Mouse (Mus musculus): ENCODE measurements around the gene Morc3.
"Not testable (repeated sequence)": the region's sequence is repeated elsewhere in the genome, so short reads cannot be mapped to it uniquely, and the experiment has no call there.

Morc3 gene

DNA sequence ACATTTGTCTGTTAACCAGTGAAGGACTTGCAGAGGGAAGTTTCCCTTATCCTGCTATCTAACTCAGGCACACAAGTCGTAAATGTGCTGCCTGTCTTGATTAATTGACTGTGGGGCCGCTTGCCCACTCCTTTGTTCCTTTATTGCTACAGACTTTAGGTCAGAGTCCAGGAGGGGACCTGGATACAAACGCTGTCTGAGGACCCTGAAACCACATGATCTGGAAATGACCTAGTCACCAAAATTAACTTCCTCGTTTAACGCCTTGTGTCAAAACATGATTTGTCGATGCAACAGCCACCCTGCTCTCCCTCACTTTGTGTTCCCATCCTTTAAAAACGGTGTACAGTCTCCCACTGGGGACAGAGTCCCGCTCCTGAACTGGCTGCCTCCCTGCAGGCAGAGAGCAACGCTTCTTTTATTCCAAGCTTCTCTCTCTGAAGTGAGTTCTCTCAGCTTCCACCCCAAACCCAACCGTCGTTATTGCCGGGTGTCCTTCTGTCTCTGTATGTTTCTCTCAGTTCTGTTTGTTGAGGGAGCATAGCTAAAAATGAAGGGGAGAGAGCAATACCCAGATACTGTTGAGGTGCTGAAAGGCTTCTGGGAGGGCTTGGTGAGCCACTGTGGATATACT, 13.1 kb upstream of the Morc3 start:
- DNase-seq (ENCODE audit: low read depth, low spot score) = no peak

DNA sequence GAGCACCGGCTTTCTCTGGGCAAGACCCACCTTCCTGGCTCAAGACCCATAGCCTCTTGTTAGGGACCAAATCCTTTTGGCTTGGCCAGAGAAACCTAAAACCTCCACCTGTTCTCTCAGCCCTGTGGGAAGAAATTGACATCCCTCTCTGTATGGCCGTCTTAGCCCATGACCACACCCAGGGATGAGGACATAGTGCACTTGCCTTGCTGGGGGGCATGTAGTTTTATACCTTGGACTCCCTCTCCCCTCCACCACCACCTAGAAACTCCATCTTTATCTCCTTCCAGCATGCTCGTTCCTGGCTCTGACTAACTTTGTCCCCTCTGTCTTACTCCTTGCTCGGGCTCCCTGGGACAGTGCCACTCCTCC, 12.6 kb upstream of the Morc3 start:
- DNase-seq (ENCODE audit: low read depth, low spot score) = no peak

DNA sequence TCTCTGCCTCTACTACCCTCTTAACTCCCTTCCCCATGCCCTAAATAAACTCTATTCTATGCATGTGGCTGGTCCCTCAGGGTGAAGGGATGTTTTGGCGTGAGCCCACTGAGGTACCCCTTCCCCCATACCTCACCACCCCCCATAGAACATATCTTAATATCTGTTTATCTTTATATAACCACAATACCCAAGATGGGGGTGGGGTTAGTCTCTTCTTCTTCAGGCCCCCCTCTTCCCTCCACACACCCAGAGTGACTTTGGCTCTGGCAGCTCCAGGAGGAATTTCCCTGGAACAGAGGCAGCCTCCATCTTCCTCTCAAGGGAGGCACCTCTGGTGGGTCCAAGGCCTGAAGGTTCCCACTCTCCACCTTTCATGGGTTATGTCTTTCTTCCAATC, 11.9 kb upstream of the Morc3 start:
- DNase-seq (ENCODE audit: low read depth, low spot score) = no peak

DNA sequence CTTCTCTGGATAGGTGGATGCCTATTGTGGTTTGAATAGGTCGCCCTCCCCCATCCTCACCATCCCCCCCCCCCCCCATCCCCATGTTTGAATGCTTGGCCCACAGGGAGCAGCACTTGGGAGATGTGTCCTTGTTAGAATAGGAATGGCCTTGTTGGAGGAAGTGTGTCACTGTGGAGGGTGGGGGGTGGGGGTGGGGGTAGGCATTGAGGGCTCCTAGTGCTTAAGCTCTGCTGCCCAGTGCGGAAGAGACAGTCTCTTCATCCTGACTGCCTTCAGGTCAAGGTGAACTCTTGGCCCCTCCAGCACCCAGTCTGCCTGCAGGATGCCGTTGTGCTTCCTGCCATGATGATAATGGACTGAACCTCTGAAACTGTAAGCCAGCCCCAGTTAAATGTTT, 10.2 kb upstream of the Morc3 start:
- DNase-seq (ENCODE audit: low read depth, low spot score) = no peak

DNA sequence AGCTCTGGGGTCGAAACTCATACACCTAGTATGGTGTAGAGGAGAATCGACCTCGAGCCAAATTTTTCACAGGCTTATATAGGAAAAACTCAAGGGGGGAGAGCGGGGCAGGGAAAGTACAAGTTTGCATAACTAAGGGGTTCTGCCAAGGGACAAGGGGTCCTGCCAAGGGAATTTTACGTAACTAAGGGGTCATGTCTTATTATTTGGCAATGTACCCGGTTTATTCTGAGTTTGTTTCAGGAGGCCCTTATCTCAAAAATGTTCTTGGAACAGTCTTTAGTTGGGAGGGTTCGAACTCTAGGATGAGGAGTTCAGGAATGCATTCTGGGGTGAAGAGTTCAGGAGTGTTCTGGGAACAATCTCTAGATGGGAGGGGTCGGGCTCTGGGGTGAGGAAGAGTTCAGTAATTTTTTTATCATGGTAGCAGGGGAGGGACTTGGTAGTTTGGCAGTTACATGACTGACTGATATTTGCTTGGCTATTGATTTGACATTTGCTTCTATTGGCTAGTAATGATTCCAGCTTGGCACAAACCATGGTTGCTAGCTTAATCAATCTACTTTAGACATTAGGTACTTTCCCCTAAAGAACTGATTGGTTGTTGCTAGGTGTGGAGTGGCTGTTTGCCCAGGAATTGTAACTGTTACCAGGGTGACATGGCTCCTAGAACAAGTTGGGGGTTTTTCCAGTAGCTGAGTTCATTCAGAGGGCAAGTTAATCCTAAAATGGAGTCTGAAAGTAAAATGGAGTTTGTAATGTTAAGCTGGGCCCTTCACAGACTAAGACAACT, 9.3 kb upstream of the Morc3 start:
- not testable (repeated sequence) for DNase-seq (ENCODE audit: low read depth, low spot score)

DNA sequence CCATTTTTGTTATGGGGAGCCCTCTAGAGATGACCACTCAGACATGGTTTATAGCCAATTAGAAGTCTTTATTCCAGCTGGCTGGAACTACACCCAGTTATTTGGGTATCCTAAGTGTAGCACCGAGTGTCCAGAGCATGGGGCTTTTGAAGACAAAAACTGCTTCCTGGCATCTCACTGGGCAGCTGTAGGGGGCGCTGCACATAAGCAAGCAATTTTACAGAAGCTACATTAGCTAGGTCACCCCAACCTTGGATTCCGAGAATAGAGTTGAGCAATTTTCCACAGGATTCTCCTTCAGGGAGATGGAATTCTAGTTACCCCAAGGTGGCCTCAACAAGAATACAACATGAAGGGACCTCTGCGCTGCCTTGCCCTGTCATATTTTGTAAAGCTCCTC, 7.1 kb upstream of the Morc3 start:
- DNase-seq (ENCODE audit: low read depth, low spot score) = no peak

DNA sequence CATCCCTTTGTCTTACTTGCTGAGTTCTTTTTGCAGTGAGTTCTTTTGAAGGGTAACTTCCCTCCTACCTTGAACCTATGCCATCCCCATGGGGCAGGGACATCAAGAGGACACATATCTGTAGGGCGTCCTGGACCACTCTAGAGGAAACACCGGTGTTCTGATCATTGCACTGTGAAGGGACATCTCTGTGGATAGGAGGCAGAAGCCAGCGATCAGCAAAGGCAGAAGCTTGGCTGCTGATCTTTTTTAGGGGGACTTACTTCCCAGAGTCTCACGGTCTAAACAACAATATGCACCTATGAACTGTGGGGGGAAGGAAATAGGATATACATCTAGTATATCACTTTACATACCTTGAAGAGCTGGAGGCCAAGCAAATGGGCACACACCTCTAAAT, 6.5 kb upstream of the Morc3 start:
- no peak for DNase-seq (ENCODE audit: low read depth, low spot score)

DNA sequence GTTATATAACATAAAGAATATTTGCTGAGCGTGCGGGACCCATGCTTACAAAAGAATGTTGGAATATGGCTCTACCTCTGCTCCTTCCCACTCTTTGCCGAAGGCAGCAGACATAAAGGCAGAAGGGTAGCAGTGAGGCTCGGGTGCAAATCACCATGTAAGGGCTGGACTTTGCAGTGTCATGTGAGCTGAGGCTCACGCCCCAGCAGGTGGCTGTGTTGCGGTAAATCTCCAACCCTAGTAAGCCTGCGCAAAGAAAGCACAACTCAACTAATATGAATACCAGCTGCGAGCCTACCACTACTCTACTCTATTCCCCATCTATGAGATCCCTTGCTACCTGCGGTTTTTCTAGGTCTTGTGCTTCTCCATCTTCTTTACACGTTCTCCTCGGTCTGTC, 5.9 kb upstream of the Morc3 start:
- DNase-seq (ENCODE audit: low read depth, low spot score) = no peak

DNA sequence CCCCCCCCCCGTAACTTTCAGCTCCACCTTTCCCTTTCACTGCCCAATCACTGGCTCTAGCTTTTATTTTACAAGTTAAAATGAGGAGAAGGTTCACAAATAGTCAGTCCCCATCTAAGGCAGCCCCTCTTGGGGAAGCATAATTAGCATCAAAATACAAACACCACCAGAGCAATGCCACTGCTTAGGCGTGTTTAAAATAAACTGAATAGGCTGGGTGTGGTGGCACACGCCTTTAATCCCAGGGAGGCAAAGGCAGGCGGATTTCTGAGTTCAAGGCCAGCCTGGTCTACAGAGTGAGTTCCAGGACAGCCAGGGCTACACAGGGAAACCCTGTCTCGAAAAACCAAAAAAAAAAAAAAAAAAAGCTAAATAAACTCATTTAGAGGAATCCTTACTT, 5.4 kb upstream of the Morc3 start:
- not testable (repeated sequence) for DNase-seq (ENCODE audit: low read depth, low spot score)

DNA sequence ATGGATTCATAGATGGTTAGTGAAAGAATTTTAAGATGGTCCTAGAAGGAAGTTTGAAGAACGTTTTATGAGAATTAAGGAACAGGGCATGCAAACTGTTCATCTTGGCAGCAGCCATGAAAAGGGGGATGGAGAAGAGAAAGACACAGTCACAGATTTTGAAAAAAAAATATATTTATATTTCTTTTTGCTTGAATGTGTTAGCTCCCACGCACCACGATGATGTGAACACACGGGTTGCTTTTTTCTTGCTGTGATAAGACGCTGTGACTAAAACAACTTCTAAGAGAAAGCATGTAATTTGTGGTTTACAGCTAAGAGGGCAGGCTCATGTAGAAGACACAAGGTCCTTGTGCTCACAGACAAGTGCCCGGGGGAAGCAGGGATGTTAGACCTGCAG, 5.0 kb upstream of the Morc3 start:
- no peak for DNase-seq (ENCODE audit: low read depth, low spot score)

DNA sequence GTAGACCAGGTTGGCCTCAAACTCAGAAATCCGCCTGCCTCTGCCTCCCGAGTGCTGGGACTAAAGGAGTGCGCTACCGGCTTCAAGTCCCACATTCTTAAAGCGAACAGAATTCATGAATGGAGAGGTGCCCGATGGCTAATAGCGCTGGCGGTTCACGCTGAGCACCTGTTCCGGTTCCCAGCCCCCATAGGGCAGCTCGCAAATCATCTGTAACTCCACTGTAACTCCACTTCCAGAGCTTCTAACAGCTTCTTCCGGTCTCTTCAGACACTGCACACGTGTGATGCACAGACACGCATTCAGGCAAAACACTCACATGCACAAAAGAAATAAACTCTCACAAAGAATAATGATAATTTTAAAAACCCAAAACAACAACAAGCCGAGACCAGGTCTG, 2.4 kb upstream of the Morc3 start:
- DNase-seq (ENCODE audit: low read depth, low spot score) = no peak

DNA sequence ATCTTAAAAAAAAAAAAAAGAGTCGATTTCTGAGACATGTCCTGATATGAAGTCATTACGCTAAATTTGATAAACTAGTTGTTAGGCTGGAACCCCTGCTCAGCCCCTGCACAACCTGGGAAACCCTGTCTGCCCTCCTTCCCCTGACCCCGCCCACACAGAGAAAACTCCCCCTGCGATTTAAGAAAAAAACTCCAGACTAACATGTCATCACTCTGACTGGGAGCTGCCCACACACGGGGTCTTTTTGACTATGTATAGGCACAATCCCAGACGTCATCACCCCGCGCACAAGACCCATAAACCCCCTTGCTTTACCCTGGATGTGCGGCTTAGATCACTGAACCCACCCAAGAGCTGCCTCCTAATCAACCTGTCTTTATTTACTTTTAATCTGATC, 1.9 kb upstream of the Morc3 start:
- no peak for DNase-seq (ENCODE audit: low read depth, low spot score)

DNA sequence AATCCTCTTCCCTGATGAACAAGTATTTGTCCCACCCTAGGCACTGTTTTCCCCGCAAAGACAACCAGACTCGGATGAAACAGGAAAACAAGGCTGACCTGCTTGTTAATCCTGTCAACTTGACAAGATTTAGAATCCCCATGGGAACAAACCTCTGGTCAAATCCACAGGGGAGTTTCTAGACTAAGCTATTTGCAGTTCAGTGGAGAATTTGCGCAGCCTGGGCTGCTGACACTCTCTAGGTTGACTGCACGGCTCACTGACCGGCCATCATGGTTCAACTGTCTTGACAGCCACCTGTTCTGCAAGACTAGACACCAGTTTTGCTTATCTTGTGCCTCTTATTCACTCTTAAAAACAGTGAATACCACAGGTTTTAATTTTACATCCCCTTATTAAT, 1.0 kb upstream of the Morc3 start:
- DNase-seq (ENCODE audit: low read depth, low spot score) = no peak

DNA sequence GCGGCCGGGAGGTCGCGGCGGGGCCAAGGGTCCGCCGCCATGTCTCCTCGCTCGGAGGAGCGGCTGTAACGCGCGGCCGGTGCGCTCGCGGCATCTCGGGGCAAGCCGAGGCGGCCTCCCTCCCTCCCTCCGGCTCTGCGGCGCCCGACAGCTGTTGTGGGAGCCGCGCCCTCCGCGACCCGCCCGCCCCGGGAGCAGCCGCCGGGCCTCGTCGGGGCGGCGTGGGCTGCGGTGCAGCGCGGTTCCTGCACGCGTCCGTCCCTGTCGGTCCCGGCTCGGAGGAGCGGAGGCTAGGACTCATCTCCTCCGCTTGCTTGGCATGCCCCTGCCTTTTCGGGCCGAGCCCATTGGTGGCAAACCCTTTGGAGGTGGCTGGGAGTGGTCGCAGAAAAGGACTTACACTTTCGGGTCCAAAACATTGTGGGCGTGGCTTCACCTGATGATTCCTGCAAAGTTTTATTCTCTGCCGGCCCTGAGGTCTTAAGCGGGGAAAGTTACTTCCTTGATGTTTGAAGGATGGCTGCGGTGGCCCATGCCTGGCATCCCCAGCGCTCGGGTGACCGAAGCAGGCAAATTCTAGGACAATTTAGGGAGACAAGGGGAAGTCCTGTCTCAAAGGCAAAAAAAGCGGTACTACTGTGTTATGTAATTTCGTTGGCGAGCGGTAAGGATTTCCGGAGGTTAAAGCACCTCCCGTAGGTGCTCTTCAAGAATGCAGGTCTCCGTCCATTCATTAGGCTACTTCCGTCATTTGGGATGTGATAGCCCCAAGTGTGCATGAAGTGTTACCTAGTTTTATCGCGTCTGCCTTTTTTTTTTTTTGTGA, 743 bp downstream of the Morc3 start:
- DNase-seq (ENCODE audit: low read depth, low spot score) = no peak

DNA sequence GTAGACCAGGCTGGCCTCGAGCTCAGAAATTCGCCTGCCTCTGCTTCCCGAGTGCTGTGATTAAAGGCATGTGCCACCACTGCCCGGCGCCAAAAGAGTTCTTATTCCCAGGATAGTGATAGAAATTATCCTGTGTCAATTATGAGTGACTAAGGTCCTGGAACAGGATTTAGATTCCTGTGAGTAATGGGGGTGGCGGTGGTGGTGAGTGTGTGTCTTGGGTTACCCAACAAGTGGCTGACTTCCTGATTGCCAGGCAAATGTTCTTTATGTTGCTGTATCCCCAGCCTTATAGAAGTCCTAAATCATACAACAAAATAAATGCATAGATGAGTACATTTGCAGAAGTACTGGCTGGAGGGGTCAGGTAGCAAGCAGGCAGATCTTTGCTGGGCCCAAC, 1.6 kb downstream of the Morc3 start:
- no peak for DNase-seq (ENCODE audit: low read depth, low spot score)

DNA sequence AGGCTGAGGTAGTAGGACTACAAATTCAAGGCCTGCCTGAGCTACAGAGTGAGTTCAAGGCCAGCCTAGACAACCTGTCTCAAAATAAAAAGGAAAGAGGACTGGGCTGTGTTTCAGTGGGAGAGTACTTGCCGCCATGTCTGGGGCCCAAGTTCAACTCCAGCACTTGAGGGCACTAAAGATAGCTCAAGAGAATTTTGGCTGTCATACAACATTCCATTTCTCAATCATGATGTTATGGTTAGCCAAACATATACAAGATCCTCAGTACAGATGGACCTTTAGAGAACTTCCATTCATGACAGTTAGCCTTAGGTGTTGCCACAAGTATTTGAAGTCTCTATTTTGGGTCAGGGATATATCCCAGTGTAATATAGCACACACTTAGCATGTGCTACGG, 2.2 kb downstream of the Morc3 start:
- DNase-seq (ENCODE audit: low read depth, low spot score) = no peak

DNA sequence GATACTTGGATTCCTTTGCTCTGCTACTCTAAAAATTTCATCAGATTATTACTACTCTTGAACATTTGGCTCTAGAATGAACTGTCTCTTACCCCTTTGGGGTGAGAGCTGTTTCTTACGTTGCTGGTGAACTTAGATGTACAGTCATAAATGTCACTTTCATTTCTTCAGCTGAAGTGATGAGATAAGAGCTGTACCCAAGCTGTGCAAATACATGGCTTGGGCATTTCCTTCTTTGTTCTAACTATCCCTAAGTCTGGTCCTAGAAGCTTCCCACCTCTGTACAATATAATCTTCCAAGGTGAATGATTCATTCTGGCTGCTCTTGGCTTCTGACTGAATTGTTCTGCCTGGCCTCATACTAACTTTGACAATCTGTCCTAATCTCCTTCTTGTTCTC, 7.1 kb downstream of the Morc3 start:
- DNase-seq (ENCODE audit: low read depth, low spot score) = no peak

DNA sequence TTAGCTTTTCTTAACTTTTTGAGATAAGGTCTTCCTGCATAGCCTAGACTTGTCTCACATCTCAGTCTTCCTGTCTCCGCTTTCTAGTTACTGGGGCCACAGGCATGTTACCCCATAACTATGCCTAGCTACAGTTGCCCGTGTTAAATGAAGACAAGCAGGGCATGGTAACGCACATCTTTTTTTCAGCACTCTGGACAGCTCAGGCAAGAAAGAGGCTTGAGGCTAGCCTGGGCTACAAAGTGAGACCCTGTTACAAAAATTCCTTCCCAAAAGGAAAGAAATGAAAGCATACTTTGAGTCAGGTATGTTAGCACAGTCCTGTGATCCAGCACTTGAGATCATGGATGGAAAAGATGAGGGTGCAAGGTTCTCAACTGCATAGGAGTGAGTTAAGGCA, 18.6 kb downstream of the Morc3 start:
- DNase-seq (ENCODE audit: low read depth, low spot score) = no peak

DNA sequence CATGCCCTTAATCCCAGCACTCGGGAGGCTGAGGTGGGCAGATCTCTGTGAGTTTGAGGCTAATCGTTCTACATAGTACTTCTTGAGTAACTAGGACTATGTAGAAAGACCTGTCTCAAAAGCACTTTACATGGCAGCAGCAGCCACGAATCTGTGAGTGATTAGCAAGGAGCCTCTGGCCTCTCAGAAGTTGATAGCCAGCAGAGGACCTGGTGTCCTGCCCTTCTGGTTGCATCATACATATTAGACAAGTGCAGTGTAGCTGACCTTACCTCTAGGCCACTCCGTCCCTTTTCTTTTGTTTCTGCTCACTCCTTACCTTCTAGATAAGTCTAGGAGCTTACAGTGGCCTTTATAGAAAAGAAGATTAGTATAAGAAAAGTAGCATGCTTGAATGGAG, 28.0 kb downstream of the Morc3 start:
- DNase-seq (ENCODE audit: low read depth, low spot score) = no peak

DNA sequence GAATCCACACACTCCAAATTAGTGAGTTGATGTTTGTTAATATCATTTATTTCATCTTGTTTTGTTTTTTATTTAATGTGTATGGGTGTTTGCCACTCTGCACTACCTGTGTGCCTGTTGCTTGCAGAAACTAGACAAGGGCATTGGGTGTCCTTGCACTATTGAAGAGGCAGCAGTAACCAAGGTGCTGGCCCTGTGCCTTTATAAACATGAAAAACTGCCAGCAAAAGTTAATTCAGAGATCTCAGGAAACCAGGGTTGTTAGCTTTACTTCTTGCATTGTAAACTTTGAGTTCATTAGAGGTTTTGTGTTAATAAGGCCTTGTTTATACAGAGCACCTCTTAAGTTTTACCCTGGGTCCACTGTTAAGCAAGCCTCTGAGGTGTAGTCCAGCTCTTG, 28.8 kb downstream of the Morc3 start:
- DNase-seq (ENCODE audit: low read depth, low spot score) = no peak

DNA sequence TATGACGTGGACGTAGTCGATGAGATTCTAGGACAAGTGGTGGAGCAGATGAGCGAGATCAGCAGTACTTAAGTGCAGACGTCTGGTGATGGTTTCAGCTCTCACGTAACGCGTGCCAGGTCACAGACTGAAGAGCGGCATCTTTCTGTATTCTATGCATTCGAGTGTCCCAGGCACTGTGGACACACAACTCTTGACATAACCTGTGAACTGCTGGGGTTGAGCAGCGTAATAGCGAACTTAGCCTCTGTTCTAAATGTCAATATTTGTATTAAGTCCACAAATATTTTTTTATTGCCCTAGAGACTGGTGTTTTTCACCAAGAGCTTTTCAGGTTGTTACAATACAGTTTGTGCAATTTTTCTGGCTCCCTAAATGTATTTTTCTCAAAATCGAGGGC, 42.9 kb downstream of the Morc3 start:
- DNase-seq (ENCODE audit: low read depth, low spot score) = no peak

DNA sequence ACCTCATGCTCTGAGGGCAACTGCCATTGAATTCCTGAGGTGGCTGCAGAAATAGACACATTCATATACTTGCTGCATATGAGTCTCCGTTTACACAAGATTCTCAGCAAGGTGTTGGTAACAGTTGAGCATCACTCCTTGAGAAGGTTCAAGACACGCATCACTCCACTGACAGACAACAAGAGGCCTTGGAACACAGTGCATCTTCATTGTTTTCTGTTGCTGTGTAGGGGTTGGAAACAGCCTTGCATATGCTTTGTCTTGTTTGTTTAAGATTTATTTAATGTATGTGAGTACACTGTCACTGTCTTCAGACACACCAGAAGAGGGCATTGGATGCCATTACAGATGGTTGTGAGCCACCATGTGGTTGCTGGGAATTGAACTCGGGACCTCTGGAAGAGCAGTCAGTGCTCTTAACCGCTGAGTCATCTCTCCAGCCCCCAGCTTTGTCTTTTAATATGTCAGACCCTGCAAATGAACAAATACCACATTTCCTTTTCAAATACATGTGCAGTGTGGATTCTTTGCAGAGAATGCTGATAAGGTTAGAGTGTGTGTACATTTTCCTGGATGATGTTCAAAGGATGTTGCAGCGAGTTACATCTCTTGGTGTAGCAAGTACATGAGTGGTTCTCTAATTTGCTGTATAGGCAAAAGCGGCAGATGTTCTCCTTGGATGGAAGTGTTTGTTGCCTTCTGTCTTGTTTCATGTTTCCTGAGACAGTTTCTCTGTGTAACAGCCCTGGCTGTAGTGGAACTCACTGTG, 45.9 kb downstream of the Morc3 start:
- DNase-seq (ENCODE audit: low read depth, low spot score) = no peak
